Mouse (Mus musculus): ENCODE data around the gene Mark3.

The Mark3 gene

GRCm38 (mm10) chr12:111674850-111675486 lies 100.6 kb downstream of the Mark3 start:
- no peak for DNase-seq (ENCODE audit: low spot score in 2 of 2)

- DNase-seq (ENCODE audit: low spot score in 2 of 2): no peak
Measured at GRCm38 (mm10) chr12:111675797-111676580, 101.7 kb downstream of the Mark3 start.

GRCm38 (mm10) chr12:111677421-111677820 lies 103.1 kb downstream of the Mark3 start:
- no peak for DNase-seq (ENCODE audit: low spot score in 2 of 2)

- peak; percentile 79 to 85 for DNase-seq (ENCODE audit: low spot score in 2 of 2)
Measured at GRCm38 (mm10) chr12:111677882-111678669, 103.8 kb downstream of the Mark3 start, which contains the start of gene Trmt61a. Gene Trmt61a (plus strand): TSS chr12:111678105.

GRCm38 (mm10) chr12:111678670-111678933 lies 104.3 kb downstream of the Mark3 start:
- DNase-seq (ENCODE audit: low spot score in 2 of 2): no peak

- no peak for DNase-seq (ENCODE audit: low spot score in 2 of 2)
Measured at GRCm38 (mm10) chr12:111678997-111679396, 104.7 kb downstream of the Mark3 start.

GRCm38 (mm10) chr12:111680661-111681060 lies 106.3 kb downstream of the Mark3 start:
- no peak for DNase-seq (ENCODE audit: low spot score in 2 of 2)

GRCm38 (mm10) chr12:111681305-111681704 lies 107.0 kb downstream of the Mark3 start:
- DNase-seq (ENCODE audit: low spot score in 2 of 2): no peak

- no peak for DNase-seq (ENCODE audit: low spot score in 2 of 2)
Measured at GRCm38 (mm10) chr12:111682003-111682402, 107.7 kb downstream of the Mark3 start.

GRCm38 (mm10) chr12:111682806-111683205 lies 108.5 kb downstream of the Mark3 start:
- DNase-seq (ENCODE audit: low spot score in 2 of 2): no peak

GRCm38 (mm10) chr12:111686390-111686789 lies 112.1 kb downstream of the Mark3 start:
- DNase-seq (ENCODE audit: low spot score in 2 of 2): no peak

GRCm38 (mm10) chr12:111687350-111688068 lies 113.2 kb downstream of the Mark3 start:
- DNase-seq (ENCODE audit: low spot score in 2 of 2): no peak

- no peak for DNase-seq (ENCODE audit: low spot score in 2 of 2)
Measured at GRCm38 (mm10) chr12:111688069-111688428, 113.7 kb downstream of the Mark3 start.

GRCm38 (mm10) chr12:111689426-111689825 lies 115.1 kb downstream of the Mark3 start:
- DNase-seq (ENCODE audit: low spot score in 2 of 2): no peak

- DNase-seq (ENCODE audit: low spot score in 2 of 2): peak; percentile 72 to 82
Measured at GRCm38 (mm10) chr12:111691346-111691872, 117.1 kb downstream of the Mark3 start.

GRCm38 (mm10) chr12:111692899-111693298 lies 118.6 kb downstream of the Mark3 start:
- no peak for DNase-seq (ENCODE audit: low spot score in 2 of 2)

- DNase-seq (ENCODE audit: low spot score in 2 of 2): no peak
Measured at GRCm38 (mm10) chr12:111693341-111694270, 119.3 kb downstream of the Mark3 start.

GRCm38 (mm10) chr12:111694271-111694781 lies 120.0 kb downstream of the Mark3 start:
- DNase-seq (ENCODE audit: low spot score in 2 of 2): no peak

- DNase-seq (ENCODE audit: low spot score in 2 of 2): no peak
Measured at GRCm38 (mm10) chr12:111694880-111695804, 120.8 kb downstream of the Mark3 start.
